Mouse (Mus musculus) hindbrain, embryonic 14.5 days (tissue): ENCODE results near the gene Rdh12. TPM values are rescaled to one million over a fixed set of nuclear protein-coding genes. Genes with fewer than 3 reads are reported as not detected.
A peak's percentile ranks its signal among the peaks of the same experiment; 100 is the strongest.
"Not testable (repeated sequence)": the region's sequence is repeated elsewhere in the genome, so short reads cannot be mapped to it uniquely, and the experiment has no call there.

Experiments
- ATAC-seq: fragments of 200-750 bp; cut with Nextera tagmentation; 2 replicates; pipeline ENCODE4 v1.8.0; 2017; ENCODE audit warnings: moderate number of reproducible peaks, mild to moderate bottlenecking, moderate TSS enrichment, moderate library complexity; ENCODE audit not compliant: low FRiP score
- DNase-seq: peaks from one replicate; pipeline ENCODE4 v3.0.0-alpha.2; 2015; ENCODE audit warnings: low spot score
- H3K27ac ChIP-seq: fragments of 300-500 bp; sonication (generic); 2 replicates; pipeline ENCODE4 v1.5.1; 2014; ENCODE audit warnings: mild to moderate bottlenecking, moderate library complexity
- H3K27me3 ChIP-seq: fragments of 300-500 bp; sonication (generic); 2 replicates; pipeline ENCODE4 v1.6.1; 2014; ENCODE audit warnings: mild to moderate bottlenecking, low read length, mixed read lengths; ENCODE audit not compliant: control insufficient read depth, insufficient read depth
- H3K36me3 ChIP-seq: fragments of 300-500 bp; sonication (generic); replicated peaks from 2 replicates; pipeline ENCODE4 v1.6.1; 2014; ENCODE audit not compliant: control insufficient read depth, insufficient read depth
- H3K4me1 ChIP-seq: fragments of 300-500 bp; sonication (generic); replicated peaks from 2 replicates; pipeline ENCODE4 v1.6.1; 2014; ENCODE audit warnings: antibody characterized with exemption, low read length, mixed read lengths; ENCODE audit not compliant: control insufficient read depth, insufficient read depth
- H3K4me2 ChIP-seq: fragments of 300-500 bp; sonication (generic); replicated peaks from 2 replicates; pipeline ENCODE4 v1.6.1; 2014; ENCODE audit warnings: mild to moderate bottlenecking, moderate library complexity
- H3K4me3 ChIP-seq: fragments of 300-500 bp; sonication (generic); replicated peaks from 2 replicates; pipeline ENCODE4 v1.5.1; 2014; ENCODE audit warnings: mild to moderate bottlenecking, low read length
- H3K9ac ChIP-seq: fragments of 300-500 bp; sonication (generic); 2 replicates; pipeline ENCODE4 v1.6.1; 2014
- H3K9me3 ChIP-seq: fragments of 300-500 bp; sonication (generic); 2 replicates; pipeline ENCODE4 v1.6.1; 2016; ENCODE audit warnings: low read length; ENCODE audit not compliant: control insufficient read depth
- WGBS: fragments of 180-500 bp; shearing (Covaris S2); extraction: QIAGEN DNeasy Blood & Tissue Kit; methylation state at CpG from one replicate; pipeline ENCODE4 v1.1.7; 2014; 5-methylcytosine and 5-hydroxymethylcytosine counted together
- polyA plus RNA-seq: library from polyadenylated mRNA; unstranded; fragments of >200 nt; fragmentation: Nextera tagmentation; extraction: Ambion mirVana; gene quantifications from 2 replicates; pipeline ENCODE4 v1.2.1, GENCODE M21; 2014

Gene Rdh12
- polyA plus RNA-seq, 1 experiment from 2014 or later, result 0.72 TPM

DNA sequence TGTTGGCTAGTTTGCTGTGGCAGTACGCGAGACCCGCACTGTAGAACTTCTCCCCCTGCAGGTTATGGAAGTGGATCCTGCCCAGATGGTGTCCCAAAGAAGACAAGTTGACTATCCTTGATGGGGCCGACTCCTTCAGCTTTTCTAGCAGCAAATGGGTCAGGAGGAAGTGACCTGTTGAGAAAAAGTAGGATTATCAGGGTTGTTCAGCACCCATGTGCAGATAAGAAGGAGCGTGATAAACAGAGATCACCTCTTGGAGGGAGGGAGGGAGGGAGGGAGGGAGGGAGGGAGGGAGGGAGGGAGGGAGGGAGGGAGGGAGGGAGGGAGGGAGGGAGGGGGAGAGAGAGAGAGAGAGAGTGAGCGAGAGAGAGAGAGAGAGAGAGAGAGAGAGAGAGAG, 23.6 kb upstream of the Rdh12 start:
- 90% methylated on average over 5 of the region's 6 CpGs for WGBS
- peaks cover 75% of the 10 kb centered on the region for H3K36me3 ChIP-seq
- not testable (repeated sequence) for ATAC-seq

DNA sequence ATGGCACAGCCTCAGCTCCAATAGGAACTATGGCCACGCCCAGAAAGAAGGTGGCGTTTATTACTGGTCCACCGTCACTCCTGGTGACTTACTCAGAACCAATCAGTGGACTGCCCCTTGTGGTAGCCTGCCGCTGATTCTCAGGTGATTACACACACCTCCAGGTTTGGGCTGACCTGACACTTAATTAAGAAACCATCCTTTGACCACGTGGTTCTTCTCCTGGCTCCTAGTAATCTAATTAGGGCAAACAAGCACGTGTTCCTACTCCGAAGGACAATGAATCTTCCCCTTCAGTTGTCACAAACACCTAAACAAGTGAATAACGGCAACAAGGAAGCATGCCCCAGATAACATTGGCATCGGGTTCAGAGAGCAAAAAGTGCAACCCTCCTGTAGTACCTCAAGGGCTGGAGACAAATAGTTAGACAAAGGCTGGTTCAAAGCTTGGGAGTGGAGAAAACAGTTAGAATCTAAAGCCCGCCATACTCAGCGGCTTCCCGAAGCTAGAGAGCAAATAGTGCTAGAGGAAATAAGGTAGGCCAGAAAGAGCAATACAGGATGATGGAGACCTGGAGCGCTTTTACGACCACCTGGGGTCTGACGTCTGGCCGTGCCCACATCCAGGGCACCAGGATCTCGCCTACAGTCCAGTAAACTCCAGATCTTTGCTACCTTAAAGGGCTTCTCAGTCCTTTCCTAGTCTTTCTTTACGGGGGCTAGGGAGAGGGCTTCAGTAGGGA, 17.6 kb upstream of the Rdh12 start:
- peak; percentile 81 for DNase-seq
- under 1% methylated on average over 18 of the region's 18 CpGs for WGBS
- Histone ChIP-seq H3K9me3 (no peaks in the 10 kb centered on the region), H3K4me1 (peaks cover 15% of the 10 kb centered on the region), H3K27ac (peak overlapping the region; percentile 78), H3K4me2 (peak overlapping the region; percentile 80), H3K9ac (peak overlapping the region; percentile 58), H3K36me3 (peaks cover 21% of the 10 kb centered on the region), H3K4me3 (peak overlapping the region; percentile 48), H3K27me3 (no peaks in the 10 kb centered on the region)
- peak; percentile 94 for ATAC-seq

More for the DNA sequence above, 23.6 kb upstream of the Rdh12 start:
- not testable (repeated sequence) for H3K9me3 ChIP-seq, H3K4me1 ChIP-seq, H3K4me2 ChIP-seq, H3K27ac ChIP-seq, H3K4me3 ChIP-seq, H3K9ac ChIP-seq, H3K27me3 ChIP-seq, DNase-seq

DNA sequence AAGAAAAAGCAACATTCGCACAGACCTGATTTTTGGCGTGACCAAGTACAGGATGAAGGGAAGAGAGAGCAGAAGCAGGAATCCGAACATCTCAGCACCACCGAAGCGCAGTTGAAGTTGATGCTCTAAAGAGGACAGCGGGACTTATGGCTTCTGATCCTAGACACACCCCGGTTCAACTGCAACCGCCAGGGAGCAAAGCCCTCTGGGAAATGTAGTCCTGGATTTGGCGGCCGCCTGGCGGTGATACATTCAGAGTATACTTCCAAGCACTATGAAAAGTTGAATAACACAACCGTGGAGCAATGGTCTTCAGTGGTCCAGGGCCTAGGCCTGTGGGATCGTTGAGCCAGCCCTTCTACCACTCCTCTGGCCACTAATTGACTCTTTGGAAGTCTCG, 17.0 kb upstream of the Rdh12 start:
- 5% methylated on average over 14 of the region's 14 CpGs for WGBS
- peak overlapping the region; percentile 48 for H3K4me3 ChIP-seq
- peak; percentile 85 for ATAC-seq

DNA sequence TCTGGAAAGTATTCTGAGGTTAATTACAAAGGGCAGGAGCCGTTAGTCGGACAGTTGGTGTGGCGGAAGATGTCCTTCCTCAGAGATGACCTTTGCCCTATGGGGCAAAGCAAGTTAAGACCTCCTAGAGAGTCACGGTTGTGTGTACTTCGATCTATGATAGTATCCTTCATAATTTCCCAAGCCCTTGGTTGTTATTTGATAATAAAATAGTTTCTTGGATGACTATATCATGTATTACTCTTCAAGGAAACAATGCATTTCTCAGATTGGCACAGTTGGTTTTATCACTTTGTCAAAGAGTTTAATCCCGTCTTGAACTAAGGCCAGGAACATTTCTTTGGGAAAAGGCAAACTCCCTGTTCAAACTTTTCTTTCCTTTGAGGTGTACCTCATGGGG, 16.5 kb upstream of the Rdh12 start, which contains the start of gene Rdh11:
Gene Rdh11, minus strand, starts transcription at position 101 of the 400 bp plus-strand sequence.
- peak within 1 kb of the TSS; percentile 80 for H3K4me2 ChIP-seq
- no peak for DNase-seq
- H3K9me3 ChIP-seq, result no peaks in the 10 kb centered on the region
- H3K27ac ChIP-seq, result peak within 1 kb of the TSS; percentile 78
- no peak for ATAC-seq
- peaks cover 10% of the 10 kb centered on the region for H3K36me3 ChIP-seq
- peaks cover 15% of the 10 kb centered on the region for H3K4me1 ChIP-seq
- peak within 1 kb of the TSS; percentile 58 for H3K9ac ChIP-seq
- no peaks in the 10 kb centered on the region for H3K27me3 ChIP-seq
- WGBS, result 61% methylated on average over 6 of the region's 6 CpGs
- peak within 1 kb of the TSS; percentile 48 for H3K4me3 ChIP-seq

More for the DNA sequence above, 17.0 kb upstream of the Rdh12 start:
- peak overlapping the region; percentile 58 for H3K9ac ChIP-seq
- H3K27me3 ChIP-seq, result no peaks in the 10 kb centered on the region
- H3K9me3 ChIP-seq, result no peaks in the 10 kb centered on the region
- H3K36me3 ChIP-seq, result peaks cover 15% of the 10 kb centered on the region
- peak; percentile 84 for DNase-seq
- H3K4me2 ChIP-seq, result peak overlapping the region; percentile 80
- H3K27ac ChIP-seq, result peak overlapping the region; percentile 78; the same call in 1 of the 2 replicates
- H3K4me1 ChIP-seq, result peaks cover 15% of the 10 kb centered on the region

DNA sequence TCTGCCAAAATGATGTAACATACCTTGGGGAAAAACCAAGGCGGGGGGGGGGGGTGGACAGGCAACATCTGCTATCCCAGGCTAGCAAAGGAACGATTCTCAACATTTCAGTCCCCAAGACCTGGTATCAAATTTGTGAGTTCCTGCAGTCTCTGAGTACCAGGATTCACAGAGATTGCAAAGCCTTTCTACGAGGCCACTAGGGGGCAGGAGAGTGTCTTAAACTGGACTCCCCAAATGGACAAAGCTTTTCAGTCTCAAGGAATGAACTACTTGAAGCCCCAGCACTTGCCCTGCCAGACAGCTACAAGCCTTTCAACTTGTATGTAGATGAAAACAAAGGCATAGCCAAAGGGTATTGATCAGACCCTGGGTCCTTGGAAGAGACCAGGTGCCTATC, 15.3 kb upstream of the Rdh12 start:
- no peak overlapping the region for H3K27ac ChIP-seq
- H3K36me3 ChIP-seq, result no peaks in the 10 kb centered on the region
- no peaks in the 10 kb centered on the region for H3K9me3 ChIP-seq
- H3K4me2 ChIP-seq, result no peak overlapping the region
- no peak overlapping the region for H3K9ac ChIP-seq
- peaks cover 15% of the 10 kb centered on the region for H3K4me1 ChIP-seq
- ATAC-seq, result no peak
- DNase-seq, result peak; percentile 71
- no peaks in the 10 kb centered on the region for H3K27me3 ChIP-seq
- 13% methylated on average over 3 of the region's 3 CpGs for WGBS
- H3K4me3 ChIP-seq, result no peak overlapping the region

DNA sequence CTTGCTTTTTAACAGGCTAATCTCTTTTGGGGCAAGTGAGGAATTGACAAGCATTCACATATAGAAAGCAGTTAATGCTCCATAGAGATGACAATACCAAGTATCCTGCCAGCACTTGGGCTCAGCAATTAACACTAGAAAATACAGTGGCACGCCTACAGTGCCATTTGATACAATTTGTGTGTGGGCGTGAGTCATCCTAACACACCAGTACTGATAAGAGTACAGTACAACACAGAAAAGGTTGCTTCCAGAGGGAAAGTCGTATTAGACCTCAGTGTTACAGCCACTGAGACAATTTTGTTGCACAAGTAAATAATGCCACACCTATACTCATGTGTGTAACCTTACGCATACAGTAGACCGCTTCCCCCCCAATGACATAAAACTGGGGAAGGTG, 11.6 kb upstream of the Rdh12 start:
- WGBS, result 90% methylated on average over 5 of the region's 5 CpGs
- Histone ChIP-seq H3K9me3 (no peaks in the 10 kb centered on the region), H3K4me2 (no peak overlapping the region), H3K9ac (no peak overlapping the region), H3K4me1 (no peaks in the 10 kb centered on the region), H3K27me3 (no peaks in the 10 kb centered on the region), H3K27ac (no peak overlapping the region), H3K4me3 (no peak overlapping the region), H3K36me3 (no peaks in the 10 kb centered on the region)
- DNase-seq (no peak), ATAC-seq (no peak)

DNA sequence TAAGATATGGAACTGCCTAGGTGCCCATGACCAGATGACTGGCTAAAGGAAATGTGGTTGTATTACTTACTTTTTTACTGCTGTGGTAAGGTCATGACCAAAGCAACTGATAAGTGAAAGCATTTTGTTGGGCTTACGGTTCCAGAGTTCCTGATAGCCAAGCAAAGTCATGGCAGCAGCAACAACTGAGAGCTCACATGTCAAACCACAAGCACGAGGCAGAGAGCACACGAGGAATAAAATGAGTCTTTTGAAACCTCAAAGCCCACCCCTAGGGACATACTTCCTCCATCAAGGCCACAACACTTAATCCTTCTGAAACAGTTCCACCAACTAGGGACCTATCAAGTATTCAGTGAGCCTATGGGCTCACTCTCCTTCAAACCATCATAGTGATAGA, 6.8 kb upstream of the Rdh12 start:
- Histone ChIP-seq H3K36me3 (no peaks in the 10 kb centered on the region), H3K9me3 (no peaks in the 10 kb centered on the region), H3K4me2 (no peak overlapping the region), H3K9ac (no peak overlapping the region), H3K4me1 (no peaks in the 10 kb centered on the region), H3K27me3 (no peaks in the 10 kb centered on the region), H3K27ac (no peak overlapping the region), H3K4me3 (no peak overlapping the region)
- ATAC-seq, result no peak
- DNase-seq, result no peak
- WGBS, result 83% methylated on average over 3 of the region's 3 CpGs

DNA sequence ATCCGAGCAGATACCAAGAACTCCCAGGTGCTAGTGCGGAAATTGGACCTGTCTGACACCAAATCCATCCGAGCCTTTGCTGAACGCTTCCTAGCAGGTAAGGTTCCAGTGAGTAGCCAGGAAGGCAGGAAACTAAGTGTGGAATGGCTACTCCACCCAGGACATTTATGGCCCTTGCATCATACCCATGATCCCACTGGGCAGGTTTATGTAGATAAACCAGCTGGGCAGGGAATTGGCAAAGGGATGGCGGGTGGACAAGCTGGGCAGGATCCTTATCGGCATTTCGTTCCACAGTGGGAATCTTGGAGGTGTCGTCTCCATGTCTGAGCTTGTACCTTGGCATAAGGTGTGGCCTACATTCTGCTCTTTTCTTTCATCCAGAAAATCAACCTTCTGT, 2.7 kb downstream of the Rdh12 start:
- Histone ChIP-seq H3K9ac (no peak overlapping the region), H3K4me2 (no peak overlapping the region), H3K4me3 (no peak overlapping the region), H3K27me3 (no peaks in the 10 kb centered on the region), H3K36me3 (no peaks in the 10 kb centered on the region), H3K4me1 (no peaks in the 10 kb centered on the region), H3K27ac (no peak overlapping the region), H3K9me3 (no peaks in the 10 kb centered on the region)
- 93% methylated on average over 8 of the region's 8 CpGs for WGBS
- DNase-seq (no peak), ATAC-seq (no peak)

DNA sequence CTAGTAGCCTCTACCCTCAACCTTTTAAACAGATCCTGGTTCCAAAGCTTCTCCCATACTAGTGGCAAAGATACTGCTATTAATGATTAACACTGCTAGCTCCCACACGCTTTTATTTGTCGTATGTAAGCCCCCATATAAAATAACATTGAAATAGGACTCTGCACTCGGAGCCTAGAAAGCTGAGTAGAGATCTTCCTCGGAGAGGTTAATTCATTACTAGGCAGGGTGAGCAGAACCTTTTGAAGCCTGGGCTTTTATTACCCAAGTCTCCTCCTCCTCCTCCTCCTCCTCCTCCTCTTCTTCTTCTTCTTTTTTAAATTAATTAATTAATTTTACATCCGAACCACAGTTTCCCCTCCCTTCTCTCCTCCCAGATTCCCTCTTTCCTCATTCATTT, 8.8 kb downstream of the Rdh12 start:
- ATAC-seq (no peak), DNase-seq (no peak)
- 67% methylated on average over 5 of the region's 5 CpGs for WGBS

More for the DNA sequence above, 8.8 kb downstream of the Rdh12 start:
- H3K4me3 ChIP-seq, result no peak overlapping the region
- H3K9ac ChIP-seq, result no peak overlapping the region
- no peaks in the 10 kb centered on the region for H3K36me3 ChIP-seq
- H3K27ac ChIP-seq, result no peak overlapping the region
- H3K4me2 ChIP-seq, result no peak overlapping the region
- no peaks in the 10 kb centered on the region for H3K4me1 ChIP-seq
- no peaks in the 10 kb centered on the region for H3K27me3 ChIP-seq
- no peaks in the 10 kb centered on the region for H3K9me3 ChIP-seq
